In genomic region chr12:110696173-110696974, GRCm38 (mm10) we compare ENCODE assay signal across 7 mouse cellular contexts. TPM values are rescaled to one million over a fixed set of nuclear protein-coding genes. Genes with fewer than 3 reads are reported as not detected.
DNase-seq lines count a peak whose midpoint lies in the region; ATAC-seq lines count a peak whose summit lies in the region.

No protein-coding gene starts in this region.

- H3K9me3 ChIP-seq in intestine, embryonic 16.5 days (ENCODE audit: control insufficient read depth, low read length) = no peaks in the 10 kb centered on the region
- no peaks in the 10 kb centered on the region for H3K9me3 ChIP-seq in midbrain, embryonic 11.5 days (ENCODE audit: control insufficient read depth, low read length)

- peak; percentile 100 for DNase-seq in adrenal gland, adult 18-20 months (ENCODE audit: low spot score in 2 of 2)
- peak; percentile 97 for DNase-seq in embryo, embryonic 11 days
- DNase-seq in gastrocnemius, postnatal 36 days = peak; percentile 96 to 99
- DNase-seq in left cerebral cortex, postnatal 36 days (ENCODE audit: low spot score in 2 of 2) = peak; percentile 97 to 99
- peak; percentile 100 for DNase-seq in midbrain, embryonic 11.5 days (ENCODE audit: low spot score, missing footprints)
- DNase-seq in skeletal muscle tissue, adult 2 months (ENCODE audit: low read depth, low spot score) = peak; percentile 98

- WGBS in intestine, embryonic 16.5 days = under 1% methylated on average over 89 of the region's 89 CpGs
- under 1% methylated on average over 88 of the region's 89 CpGs for WGBS in midbrain, embryonic 11.5 days

- peak; percentile 95 for ATAC-seq in intestine, embryonic 16.5 days
- ATAC-seq in midbrain, embryonic 11.5 days (ENCODE audit: low FRiP score) = peak; percentile 94

- peak overlapping the region; percentile 80 for H3K4me2 ChIP-seq in intestine, embryonic 16.5 days (ENCODE audit: low read depth, low read length)
- H3K4me2 ChIP-seq in midbrain, embryonic 11.5 days = peak overlapping the region; percentile 66

- H3K27me3 ChIP-seq in intestine, embryonic 16.5 days (replicated peaks; ENCODE audit: control insufficient read depth, insufficient read depth, low read length) = no peaks in the 10 kb centered on the region
- H3K27me3 ChIP-seq in midbrain, embryonic 11.5 days (ENCODE audit: control insufficient read depth, insufficient read depth, low read length) = no peaks in the 10 kb centered on the region

- H3K36me3 ChIP-seq in intestine, embryonic 16.5 days (ENCODE audit: control insufficient read depth, insufficient read depth, low read length) = peaks cover 6% of the 10 kb centered on the region; the same call in 1 of the 2 replicates
- peaks cover 12% of the 10 kb centered on the region; the same call in 1 of the 2 replicates for H3K36me3 ChIP-seq in midbrain, embryonic 11.5 days (ENCODE audit: control insufficient read depth, insufficient read depth, low read length)

- H3K27ac ChIP-seq in intestine, embryonic 16.5 days (ENCODE audit: low read length) = peak overlapping the region; percentile 94
- H3K27ac ChIP-seq in midbrain, embryonic 11.5 days (ENCODE audit: low read depth, low read length) = peak overlapping the region; percentile 90

- intact Hi-C loops in gastrocnemius, postnatal 36 days (cut with DNase I) = no loop called here
- intact Hi-C loops in left cerebral cortex, postnatal 36 days (cut with DNase I) = loop anchor here (2.0 to 5.0 kb wide), 2 partner anchors 96 to 146 kb away; partner anchors contain the start of genes Dync1h1 and Mok

- H3K4me1 ChIP-seq in intestine, embryonic 16.5 days (ENCODE audit: control insufficient read depth, insufficient read depth, low read length) = peaks cover 13% of the 10 kb centered on the region
- peaks cover 9% of the 10 kb centered on the region for H3K4me1 ChIP-seq in midbrain, embryonic 11.5 days (ENCODE audit: control insufficient read depth, insufficient read depth, low read length)

- H3K4me3 ChIP-seq in intestine, embryonic 16.5 days (ENCODE audit: low read length) = peak overlapping the region; percentile 99
- H3K4me3 ChIP-seq in midbrain, embryonic 11.5 days (ENCODE audit: low read depth, low read length) = peak overlapping the region; percentile 99

- H3K9ac ChIP-seq in intestine, embryonic 16.5 days (ENCODE audit: low read depth, low read length) = peak overlapping the region; percentile 100
- peak overlapping the region; percentile 99 for H3K9ac ChIP-seq in midbrain, embryonic 11.5 days (ENCODE audit: low read length)

RNA-seq across cellular contexts. Expression of gene Hsp90aa1, which starts 6.2 kb away (rescaled TPM):
- 1,000 to 10,000 TPM; 1,046 to 1,696 TPM for total RNA-seq in adrenal gland, adult 18-20 months (2021)
- total RNA-seq in gastrocnemius, postnatal 36 days (2021) = 10 to 100 TPM; 38.6 to 52.2 TPM
- polyA plus RNA-seq in intestine, embryonic 16.5 days (2015; fragmentation: Nextera tagmentation; extraction: Ambion mirVana) = 679 and 790 TPM in 2 replicates
- total RNA-seq in left cerebral cortex, postnatal 36 days (2021) = 1,000 to 10,000 TPM; 1,001 to 1,007 TPM
- polyA plus RNA-seq in midbrain, embryonic 11.5 days (2014; fragmentation: Nextera tagmentation; extraction: Ambion mirVana) = 1,541 and 1,584 TPM in 2 replicates

RNA-seq across cellular contexts. Expression of gene 1700001K19Rik, which starts 14.0 kb away (rescaled TPM):
- not detected for total RNA-seq in adrenal gland, adult 18-20 months (2021)
- total RNA-seq in gastrocnemius, postnatal 36 days (2021) = not detected
- not detected in 2 replicates for polyA plus RNA-seq in intestine, embryonic 16.5 days (2015; fragmentation: Nextera tagmentation; extraction: Ambion mirVana)
- total RNA-seq in left cerebral cortex, postnatal 36 days (2021) = not detected
- polyA plus RNA-seq in midbrain, embryonic 11.5 days (2014; fragmentation: Nextera tagmentation; extraction: Ambion mirVana) = 0.14 and 0.34 TPM in 2 replicates

RNA-seq across cellular contexts. Expression of gene Wdr20, which starts 41.4 kb away (rescaled TPM):
- total RNA-seq in adrenal gland, adult 18-20 months (2021) = 10 to 100 TPM; 42.9 to 49.5 TPM
- total RNA-seq in gastrocnemius, postnatal 36 days (2021) = 10 to 100 TPM; 15.7 to 15.9 TPM
- 21.1 and 21.7 TPM in 2 replicates for polyA plus RNA-seq in intestine, embryonic 16.5 days (2015; fragmentation: Nextera tagmentation; extraction: Ambion mirVana)
- total RNA-seq in left cerebral cortex, postnatal 36 days (2021) = 10 to 100 TPM; 45.9 to 46.6 TPM
- 22.9 and 24.7 TPM in 2 replicates for polyA plus RNA-seq in midbrain, embryonic 11.5 days (2014; fragmentation: Nextera tagmentation; extraction: Ambion mirVana)

Comparison
In these comparisons a context has a peak if more than half of its experiments do, and no peak if none do; other contexts are left out.
1. Peak in every context shown above with its lines: DNase-seq, ATAC-seq, H3K4me3 ChIP-seq and H3K27ac ChIP-seq.
2. RNA of gene Hsp90aa1, which starts 6.2 kb away (total RNA-seq): 1,046 to 1,696 TPM in adrenal gland, adult 18-20 months and 1,001 to 1,007 TPM in left cerebral cortex, postnatal 36 days; 38.6 to 52.2 TPM in gastrocnemius, postnatal 36 days; every median in the first group is over 10 times any median in the second.